Mouse (Mus musculus) gastrocnemius, postnatal 36 days (tissue): ENCODE data around the gene Cd48. TPM values are rescaled to one million over a fixed set of nuclear protein-coding genes. Genes with fewer than 3 reads are reported as not detected.
"Not testable (repeated sequence)": the region's sequence is repeated elsewhere in the genome, so short reads cannot be mapped to it uniquely, and the experiment has no call there.

Experiments used
- DNase-seq, 2 experiments: peaks; one replicate each; pipeline ENCODE4 v3.0.0; 2022
- intact Hi-C: fragments of 180-260 bp; cut with DNase I; formaldehyde crosslinking; loops from one replicate; pipeline ENCODE4 v1.15.1; 2025
- microRNA-seq, 2 experiments: library from miRNA; unstranded; fragments of <30 nt; microRNA quantifications; one replicate each; pipeline ENCODE4 v1.2.0; 2021
- total RNA-seq, 2 experiments: library from RNA; stranded (reverse); gene quantifications; 2 replicates each; pipeline ENCODE4 v1.2.3; 2021

Cd48 gene
- total RNA-seq, 2 experiments from 2014 or later: 0.64 to 0.74 TPM

DNA sequence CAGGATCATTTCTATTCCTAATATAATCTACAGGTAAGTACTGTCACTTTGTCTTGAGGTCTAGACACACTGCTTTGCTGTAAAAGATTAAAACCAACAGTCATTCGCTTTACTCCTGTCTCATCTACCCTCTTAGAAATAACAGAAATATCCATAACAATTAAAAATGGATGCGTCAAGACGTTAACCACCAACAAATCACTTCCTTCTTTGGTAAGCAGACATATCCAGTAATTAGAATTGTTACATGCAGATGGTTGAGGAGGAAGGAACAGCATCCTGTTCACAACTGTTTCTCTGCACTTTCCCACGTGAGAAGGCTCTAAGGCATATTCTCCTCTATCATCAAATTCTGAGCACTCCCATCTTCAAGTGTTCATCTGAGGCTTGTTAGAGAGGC is 5.5 kb downstream of the Cd48 start:
- intact Hi-C loops: no loop called here
- DNase-seq: no peak

DNA sequence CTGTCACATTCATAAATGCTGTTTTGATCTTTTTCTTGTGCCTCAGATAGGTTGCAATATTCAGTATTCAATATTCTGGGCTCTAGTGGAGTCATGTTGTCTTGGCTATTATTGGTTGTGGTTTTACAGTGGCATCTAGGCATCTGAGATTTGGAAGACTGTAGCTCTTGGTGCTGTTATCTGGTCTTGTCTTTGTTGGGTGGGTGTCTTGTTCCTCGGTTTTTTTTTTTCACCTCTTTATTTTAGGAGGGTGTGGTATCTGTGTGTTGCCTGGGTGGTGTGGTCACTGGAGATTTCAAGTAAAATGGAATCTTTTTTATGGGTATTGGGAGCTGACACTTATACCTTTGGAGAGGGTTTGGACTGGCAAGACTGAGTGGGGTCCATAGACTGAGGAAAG is 12.1 kb downstream of the Cd48 start:
- intact Hi-C loops: no loop called here
- no peak for DNase-seq

DNA sequence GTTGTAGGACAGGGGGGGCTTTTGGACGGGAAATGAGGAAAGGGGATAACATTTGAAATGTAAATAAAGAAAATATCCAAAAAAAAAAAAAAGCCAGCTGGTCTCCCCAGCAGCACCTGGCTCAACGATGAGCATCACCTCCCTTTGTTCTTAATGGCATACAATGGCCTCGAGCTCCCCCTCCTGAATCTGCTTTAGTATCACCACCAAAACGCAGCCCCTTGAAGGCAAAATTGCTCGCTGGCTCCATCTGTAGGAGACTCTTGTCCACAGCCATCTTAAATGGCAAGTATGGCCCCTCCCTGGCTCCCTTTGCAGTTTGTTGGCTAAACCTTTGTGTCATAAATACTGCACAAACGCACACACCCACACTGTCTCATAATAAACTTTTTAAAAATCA is 17.2 kb downstream of the Cd48 start:
- no peak for DNase-seq
- intact Hi-C loops: no loop called here

DNA sequence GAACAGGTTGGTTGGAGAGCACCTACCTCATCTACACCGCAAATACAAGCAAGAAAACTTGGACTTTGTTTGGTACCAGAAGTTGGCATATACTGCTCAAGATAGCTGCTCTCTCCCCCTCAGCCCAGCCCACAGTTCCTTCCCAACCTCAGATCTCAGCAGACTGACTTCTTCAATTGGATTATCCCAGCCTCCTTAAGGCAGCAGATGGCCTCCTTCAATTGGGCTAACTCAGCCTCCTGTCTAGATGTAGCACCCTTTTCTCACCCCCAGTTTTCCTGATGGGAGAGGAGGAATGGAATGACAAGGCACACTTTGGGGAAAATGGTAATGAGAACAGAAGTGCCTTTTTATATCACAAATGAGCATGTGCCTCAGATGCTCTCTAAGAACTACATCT is 31.9 kb downstream of the Cd48 start:
- DNase-seq, intact Hi-C loops: not testable (repeated sequence)

DNA sequence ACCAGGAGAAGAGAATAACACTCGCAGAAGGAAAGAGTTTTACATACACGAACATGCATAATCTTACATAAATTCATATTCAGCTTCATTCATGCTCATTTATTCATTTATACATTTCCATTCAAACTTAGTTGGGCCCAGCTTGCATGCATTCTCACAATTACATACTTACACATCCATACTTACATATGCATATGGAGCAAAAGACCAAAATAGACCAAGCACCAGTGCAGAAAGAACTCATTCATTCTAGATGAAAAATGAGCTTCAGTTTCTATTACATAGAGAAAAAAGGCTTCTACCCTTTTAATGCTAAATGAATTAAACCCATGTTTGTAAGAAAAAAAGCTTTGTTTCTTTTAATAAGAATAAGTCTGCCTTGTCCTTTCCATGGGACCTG is 33.6 kb downstream of the Cd48 start:
- DNase-seq: no peak
- intact Hi-C loops: no loop called here

DNA sequence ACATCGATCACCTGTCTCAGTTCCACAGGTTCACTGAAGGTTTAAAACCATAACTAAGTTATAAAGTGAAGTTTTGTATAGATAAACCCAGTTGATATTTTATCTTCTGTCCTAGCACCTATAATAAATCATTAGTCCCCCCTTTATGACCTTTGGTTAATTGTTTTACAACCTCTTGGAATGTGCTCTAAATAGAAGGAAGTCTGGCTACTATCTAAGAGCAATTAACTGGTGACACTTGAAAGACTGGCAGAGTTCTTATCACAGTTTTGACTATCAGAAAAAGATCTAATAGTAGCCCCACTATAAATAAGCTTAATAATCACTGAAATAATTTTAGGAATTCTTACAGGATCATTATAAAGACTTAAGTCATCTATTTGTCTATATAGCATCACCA is 34.4 kb downstream of the Cd48 start:
- intact Hi-C loops: no loop called here
- no peak for DNase-seq

DNA sequence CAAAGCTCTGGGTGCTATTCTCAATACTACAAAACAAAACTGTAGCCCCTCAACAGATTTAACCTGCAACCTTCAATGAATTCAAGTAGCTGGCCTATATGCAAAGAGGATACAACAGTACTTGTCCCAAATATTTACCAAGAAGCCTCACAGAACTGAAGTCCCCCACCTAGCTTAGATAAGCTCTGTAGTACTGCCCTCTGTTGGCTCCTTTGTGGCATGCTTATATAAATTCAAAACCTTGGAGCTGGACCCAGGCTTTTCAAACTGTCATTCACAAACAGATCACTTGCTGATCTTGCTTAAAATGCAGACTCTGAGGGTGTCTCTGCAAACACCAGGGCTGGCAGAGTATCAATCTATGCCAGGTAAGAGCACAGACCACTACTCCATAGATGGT is 49.4 kb downstream of the Cd48 start:
- no peak for DNase-seq

DNA sequence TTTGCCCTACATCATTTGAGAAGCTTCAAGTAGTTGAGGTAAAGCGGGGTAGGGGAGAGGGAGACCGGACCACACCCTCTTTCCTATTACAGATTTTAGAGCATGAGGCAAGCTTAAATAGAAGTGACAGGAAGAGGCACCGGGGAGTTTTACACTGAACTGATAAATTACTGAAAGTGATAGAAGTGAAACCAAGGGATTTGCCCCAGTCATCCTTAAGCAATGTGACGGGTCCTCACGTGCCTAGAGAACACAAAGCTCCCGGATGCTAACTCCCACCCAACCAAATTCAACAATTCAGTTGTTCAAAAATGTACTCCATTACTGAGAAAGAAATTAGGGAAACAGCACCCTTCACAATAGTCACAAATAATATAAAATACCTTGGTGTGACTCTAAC is 53.1 kb downstream of the Cd48 start:
- intact Hi-C loops: no loop called here
- no peak for DNase-seq

More for the DNA sequence above, 49.4 kb downstream of the Cd48 start:
- intact Hi-C loops: no loop called here

DNA sequence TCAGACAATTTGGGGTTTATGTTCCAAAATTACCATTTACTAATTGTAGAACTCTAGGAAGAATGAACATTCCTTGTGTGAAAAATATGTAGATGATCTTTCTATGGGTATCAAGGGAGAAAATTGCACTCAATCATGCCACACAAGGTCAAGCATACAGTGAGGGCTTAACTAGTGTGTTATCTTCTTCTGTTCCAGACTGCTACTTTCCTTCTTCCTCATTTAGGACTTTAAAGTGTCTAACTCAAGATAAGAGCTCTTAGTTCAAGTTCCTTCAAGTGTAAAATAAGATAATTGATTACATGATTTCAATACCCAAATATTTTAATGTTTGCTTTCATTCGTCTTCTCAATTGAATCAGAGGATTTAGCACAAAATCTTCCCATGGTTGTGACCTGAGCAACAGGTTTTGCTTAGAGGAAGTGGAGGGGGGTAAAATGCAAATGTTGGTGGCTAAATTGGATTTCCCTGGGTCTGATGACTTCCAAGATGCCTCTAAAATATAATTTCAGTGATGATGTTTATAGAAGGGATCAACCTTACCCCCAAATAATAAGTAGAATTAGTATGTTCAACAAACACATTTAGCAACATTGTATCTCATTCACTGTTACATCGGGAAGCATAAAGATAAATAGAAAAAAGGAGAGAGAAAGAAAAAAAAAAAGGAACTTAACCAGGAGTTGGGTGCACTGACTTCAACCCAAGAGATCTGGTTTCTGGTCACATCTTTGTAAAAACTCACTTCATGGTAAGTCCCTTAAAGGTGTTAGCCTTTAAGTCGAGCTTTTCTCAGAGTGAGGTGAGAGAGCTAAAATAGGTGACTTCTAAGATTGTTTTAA is 66.5 kb downstream of the Cd48 start:
- DNase-seq: no peak
- intact Hi-C loops: no loop called here

Small RNAs within 50 kb of the gene (microRNA-seq; reads per million reads assigned to microRNA genes)
- 0 reads per million in 2 experiments for gene Mir7683

Other genes with a start within 250 kb of the Cd48 start
- gene F11r, start 244.5 kb upstream of the Cd48 start, total RNA-seq: 1 to 10 TPM; 4.9 to 5.4 TPM
- 1 to 10 TPM in 1 of 2 experiments, under 1 TPM in 1; 0.79 to 1.2 TPM for gene Alyref2, start 178.5 kb upstream of the Cd48 start, total RNA-seq
- gene Itln1, start 146.7 kb upstream of the Cd48 start, total RNA-seq: not detected
- not detected for gene Cd244a, start 122.8 kb upstream of the Cd48 start, total RNA-seq
- gene Ly9, start 74.6 kb upstream of the Cd48 start, total RNA-seq: under 1 TPM in 1 of 2 experiments, not detected in 1; 0.12 TPM
- gene Slamf7, start 29.0 kb upstream of the Cd48 start, total RNA-seq: under 1 TPM in 1 of 2 experiments, not detected in 1; 0.12 TPM
- gene Slamf1, start 85.1 kb downstream of the Cd48 start, total RNA-seq: under 1 TPM in 1 of 2 experiments, not detected in 1; 0.18 TPM
- gene Cd84, start 157.7 kb downstream of the Cd48 start, total RNA-seq: 1 to 10 TPM in 1 of 2 experiments, under 1 TPM in 1; 0.97 to 1.1 TPM
- gene Gm10521, start 213.7 kb downstream of the Cd48 start, total RNA-seq: not detected
- 1 to 10 TPM in 1 of 2 experiments, not detected in 1; 1.3 TPM for gene Slamf6, start 235.5 kb downstream of the Cd48 start, total RNA-seq